In the genomic region with DNA sequence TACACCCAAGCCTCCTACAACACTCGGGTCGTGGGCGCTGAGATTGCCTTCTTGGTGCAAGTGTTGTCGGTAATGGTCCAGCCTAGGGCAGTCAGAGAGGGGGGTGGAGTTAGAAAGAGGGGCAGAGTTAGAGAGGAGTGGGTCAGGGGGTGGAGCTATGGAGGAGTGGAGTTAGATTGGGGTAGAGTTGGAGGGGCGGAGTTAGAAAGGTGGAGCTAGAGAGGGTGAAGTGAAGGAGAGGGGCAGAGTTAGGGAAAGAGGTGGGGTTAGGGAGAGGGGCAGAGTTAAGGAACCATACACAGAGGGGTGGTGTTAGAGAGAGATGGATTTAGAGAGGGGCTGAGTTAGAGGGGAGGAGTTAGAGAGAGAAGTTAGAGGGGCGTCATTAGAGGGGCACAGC, we compare ENCODE assay signal across 12 mouse cellular contexts. TPM values are rescaled to one million over a fixed set of nuclear protein-coding genes. Genes with fewer than 3 reads are reported as not detected.
A peak's percentile ranks its signal among the peaks of the same experiment; 100 is the strongest.
DNase-seq lines count a peak whose midpoint lies in the region; ATAC-seq and TF ChIP-seq lines count a peak whose summit lies in the region.
"Had no signal": no experiment of that assay in that cellular context is flagged by ENCODE, and none has a peak within 500 bp of the region (broad histone marks: within the 10 kb centered on the region; RNA-seq: fewer than 3 reads in every experiment).

No protein-coding gene starts in this region.

- no peak overlapping the region for H3K27ac ChIP-seq in heart, postnatal 0 days (ENCODE audit: low read depth)
- H3K27ac ChIP-seq in midbrain, embryonic 11.5 days (ENCODE audit: low read depth, low read length) = no peak overlapping the region
- no peak overlapping the region for H3K27ac ChIP-seq in midbrain, embryonic 10.5 days (replicated peaks)
- peak overlapping the region; percentile 50; the same call in 1 of the 2 replicates for H3K27ac ChIP-seq in forebrain, embryonic 16.5 days (ENCODE audit: low read length)
- H3K27ac ChIP-seq in midbrain, postnatal 0 days (ENCODE audit: low read depth, low read length) = no peak overlapping the region
- H3K27ac ChIP-seq: midbrain, embryonic 12.5 days had no signal

- WGBS in heart, postnatal 0 days = 20% methylated on average over 6 of the region's 6 CpGs
- WGBS in midbrain, embryonic 11.5 days = 17% methylated on average over 6 of the region's 6 CpGs
- 22% methylated on average over 6 of the region's 6 CpGs for WGBS in midbrain, embryonic 10.5 days
- WGBS in forebrain, embryonic 16.5 days = 24% methylated on average over 6 of the region's 6 CpGs
- 40% methylated on average over 6 of the region's 6 CpGs for WGBS in midbrain, postnatal 0 days

- TF ChIP-seq CTCF in heart, postnatal 0 days (IDR thresholded peaks at IDR 0.05; ENCODE audit: low read depth) = no peak
- TF ChIP-seq CTCF in midbrain, postnatal 0 days (IDR thresholded peaks at IDR 0.05) = no peak

- H3K27me3 ChIP-seq in heart, postnatal 0 days (ENCODE audit: control insufficient read depth, insufficient read depth, low read length) = no peaks in the 10 kb centered on the region
- H3K27me3 ChIP-seq in midbrain, embryonic 11.5 days (ENCODE audit: control insufficient read depth, insufficient read depth, low read length) = no peaks in the 10 kb centered on the region
- peaks cover 26% of the 10 kb centered on the region; the same call in 1 of the 2 replicates for H3K27me3 ChIP-seq in midbrain, embryonic 10.5 days (ENCODE audit: low read depth, poor library complexity, severe bottlenecking)
- H3K27me3 ChIP-seq in forebrain, embryonic 16.5 days (replicated peaks; ENCODE audit: control insufficient read depth, insufficient read depth, low read length) = no peaks in the 10 kb centered on the region
- no peaks in the 10 kb centered on the region for H3K27me3 ChIP-seq in midbrain, postnatal 0 days (ENCODE audit: insufficient read depth, low read length)

- H3K9me3 ChIP-seq in heart, postnatal 0 days (replicated peaks; ENCODE audit: control insufficient read depth, low read length) = no peaks in the 10 kb centered on the region
- H3K9me3 ChIP-seq in midbrain, embryonic 11.5 days (ENCODE audit: control insufficient read depth, low read length) = no peaks in the 10 kb centered on the region
- H3K9me3 ChIP-seq in midbrain, embryonic 10.5 days (replicated peaks) = no peaks in the 10 kb centered on the region
- H3K9me3 ChIP-seq in forebrain, embryonic 16.5 days (ENCODE audit: control insufficient read depth, low read length) = no peaks in the 10 kb centered on the region
- no peaks in the 10 kb centered on the region for H3K9me3 ChIP-seq in midbrain, postnatal 0 days (ENCODE audit: low read length)
- H3K9me3 ChIP-seq: heart, embryonic 12.5 days; midbrain, embryonic 12.5 days had no signal

- H3K36me3 ChIP-seq in heart, postnatal 0 days (replicated peaks; ENCODE audit: control insufficient read depth, insufficient read depth, low read length) = no peaks in the 10 kb centered on the region
- no peaks in the 10 kb centered on the region for H3K36me3 ChIP-seq in midbrain, embryonic 11.5 days (ENCODE audit: control insufficient read depth, insufficient read depth, low read length)
- no peaks in the 10 kb centered on the region for H3K36me3 ChIP-seq in midbrain, embryonic 10.5 days
- no peaks in the 10 kb centered on the region for H3K36me3 ChIP-seq in forebrain, embryonic 16.5 days (ENCODE audit: control insufficient read depth, insufficient read depth)
- no peaks in the 10 kb centered on the region for H3K36me3 ChIP-seq in midbrain, postnatal 0 days (ENCODE audit: insufficient read depth, low read length)
- H3K36me3 ChIP-seq: heart, embryonic 12.5 days; midbrain, embryonic 12.5 days had no signal

- H3K9ac ChIP-seq in heart, postnatal 0 days (replicated peaks; ENCODE audit: low read depth, low read length) = no peak overlapping the region
- no peak overlapping the region for H3K9ac ChIP-seq in midbrain, embryonic 11.5 days (ENCODE audit: low read length)
- no peak overlapping the region for H3K9ac ChIP-seq in forebrain, embryonic 16.5 days (replicated peaks; ENCODE audit: low read depth, low read length)
- no peak overlapping the region for H3K9ac ChIP-seq in midbrain, postnatal 0 days (replicated peaks; ENCODE audit: low read length, poor library complexity, severe bottlenecking)
- H3K9ac ChIP-seq: heart, embryonic 12.5 days; midbrain, embryonic 12.5 days had no signal

- ATAC-seq in heart, postnatal 0 days (ENCODE audit: insufficient read depth, low read depth) = peak; percentile 16; the same call in 1 of the 2 replicates
- ATAC-seq in midbrain, embryonic 11.5 days (ENCODE audit: low FRiP score) = peak; percentile 44; the same call in 1 of the 2 replicates
- ATAC-seq in forebrain, embryonic 16.5 days = peak; percentile 65
- ATAC-seq in midbrain, postnatal 0 days (ENCODE audit: low FRiP score) = peak; percentile 31; the same call in 1 of the 2 replicates

- intact Hi-C loops in heart, postnatal 25 days (cut with DNase I) = loop anchor here (5.0 kb wide), 1 partner anchor 445 kb away; no protein-coding TSS in a partner anchor

- TF ChIP-seq EP300 in heart, postnatal 0 days (IDR thresholded peaks at IDR 0.05; ENCODE audit: low read depth) = no peak

- H3K4me1 ChIP-seq in heart, postnatal 0 days (ENCODE audit: control insufficient read depth, insufficient read depth) = no peaks in the 10 kb centered on the region
- H3K4me1 ChIP-seq in midbrain, embryonic 11.5 days (ENCODE audit: control insufficient read depth, insufficient read depth, low read length) = no peaks in the 10 kb centered on the region
- H3K4me1 ChIP-seq in midbrain, embryonic 10.5 days = peaks cover 20% of the 10 kb centered on the region
- H3K4me1 ChIP-seq in forebrain, embryonic 16.5 days (replicated peaks; ENCODE audit: control insufficient read depth, insufficient read depth, low read length) = peaks cover 16% of the 10 kb centered on the region
- H3K4me1 ChIP-seq in midbrain, postnatal 0 days (ENCODE audit: insufficient read depth, low read length) = no peaks in the 10 kb centered on the region

- no peak for DNase-seq in heart, postnatal 0 days (ENCODE audit: low spot score)
- DNase-seq in heart, postnatal 25 days (ENCODE audit: low spot score) = no peak
- DNase-seq in midbrain, embryonic 11.5 days (ENCODE audit: low spot score, missing footprints) = peak; percentile 81
- no peak for DNase-seq in midbrain, embryonic 10.5 days (ENCODE audit: low spot score)
- no peak for DNase-seq in midbrain, postnatal 0 days (ENCODE audit: low spot score)
- DNase-seq in layer of hippocampus, adult 9-10 months (ENCODE audit: low spot score) = no peak
- DNase-seq in T-cell, adult 2 months (ENCODE audit: low spot score) = no peak

- H3K4me3 ChIP-seq in heart, postnatal 0 days (ENCODE audit: low read depth, low read length) = no peak overlapping the region
- H3K4me3 ChIP-seq in midbrain, embryonic 11.5 days (ENCODE audit: low read depth, low read length) = no peak overlapping the region
- H3K4me3 ChIP-seq in midbrain, embryonic 10.5 days = no peak overlapping the region
- H3K4me3 ChIP-seq in forebrain, embryonic 16.5 days (replicated peaks; ENCODE audit: low read length) = no peak overlapping the region
- H3K4me3 ChIP-seq in midbrain, postnatal 0 days (ENCODE audit: low read depth, low read length) = no peak overlapping the region
- H3K4me3 ChIP-seq: heart, embryonic 12.5 days; midbrain, embryonic 12.5 days had no signal

- no peak overlapping the region for H3K4me2 ChIP-seq in heart, postnatal 0 days (ENCODE audit: low read depth, low read length)
- H3K4me2 ChIP-seq in midbrain, embryonic 11.5 days = no peak overlapping the region
- H3K4me2 ChIP-seq in forebrain, embryonic 16.5 days (ENCODE audit: low read length) = no peak overlapping the region
- H3K4me2 ChIP-seq in midbrain, postnatal 0 days (ENCODE audit: low read depth, low read length, poor library complexity, severe bottlenecking) = no peak overlapping the region
- H3K4me2 ChIP-seq: heart, embryonic 12.5 days had no signal

RNA-seq across cellular contexts. Expression of a gene that starts 2.8 kb away (rescaled TPM):
- total RNA-seq in heart, postnatal 0 days (2014; rRNA removed; ENCODE audit: low replicate concordance) = 2.3 TPM in 1 of 2 replicates, not detected in the other
- 0.14 TPM in 1 of 2 replicates, not detected in the other for polyA plus RNA-seq in heart, postnatal 0 days (2015; fragmentation: Nextera tagmentation; extraction: Ambion mirVana)
- not detected for total RNA-seq in heart, postnatal 25 days (2021)
- not detected in 2 replicates for polyA plus RNA-seq in midbrain, embryonic 11.5 days (2014; fragmentation: Nextera tagmentation; extraction: Ambion mirVana)
- polyA plus RNA-seq in midbrain, embryonic 10.5 days (2016; fragmentation: Nextera tagmentation; extraction: Ambion mirVana) = not detected in 2 replicates
- polyA plus RNA-seq in forebrain, embryonic 16.5 days (2015; fragmentation: Nextera tagmentation; extraction: Ambion mirVana) = 0.36 and 0.57 TPM in 2 replicates
- total RNA-seq in midbrain, postnatal 0 days (2014; rRNA removed) = 0.27 TPM in 1 of 2 replicates, not detected in the other
- not detected in 2 replicates for polyA plus RNA-seq in midbrain, postnatal 0 days (2015; fragmentation: Nextera tagmentation; extraction: Ambion mirVana)
- total RNA-seq: left cerebral cortex, postnatal 25 days had no signal
- polyA plus RNA-seq: midbrain, embryonic 12.5 days; Patski had no signal

RNA-seq across cellular contexts. Expression of a gene that starts 31.9 kb away (rescaled TPM):
- total RNA-seq in heart, postnatal 0 days (2014; rRNA removed; ENCODE audit: low replicate concordance) = not detected in 2 replicates
- not detected in 2 replicates for polyA plus RNA-seq in heart, postnatal 0 days (2015; fragmentation: Nextera tagmentation; extraction: Ambion mirVana)
- total RNA-seq in heart, postnatal 25 days (2021) = not detected
- polyA plus RNA-seq in midbrain, embryonic 11.5 days (2014; fragmentation: Nextera tagmentation; extraction: Ambion mirVana) = not detected in 2 replicates
- 0.12 TPM in 1 of 2 replicates, not detected in the other for polyA plus RNA-seq in midbrain, embryonic 10.5 days (2016; fragmentation: Nextera tagmentation; extraction: Ambion mirVana)
- not detected in 2 replicates for polyA plus RNA-seq in forebrain, embryonic 16.5 days (2015; fragmentation: Nextera tagmentation; extraction: Ambion mirVana)
- total RNA-seq in midbrain, postnatal 0 days (2014; rRNA removed) = not detected in 2 replicates
- not detected in 2 replicates for polyA plus RNA-seq in midbrain, postnatal 0 days (2015; fragmentation: Nextera tagmentation; extraction: Ambion mirVana)
- polyA plus RNA-seq: heart, embryonic 12.5 days; midbrain, embryonic 12.5 days; Patski had no signal

RNA-seq across cellular contexts. Expression of a gene that starts 33.6 kb away (rescaled TPM):
- 0.23 TPM in 1 of 2 replicates, not detected in the other for total RNA-seq in heart, postnatal 0 days (2014; rRNA removed; ENCODE audit: low replicate concordance)
- 0.30 and 0.59 TPM in 2 replicates for polyA plus RNA-seq in heart, postnatal 0 days (2015; fragmentation: Nextera tagmentation; extraction: Ambion mirVana)
- total RNA-seq in heart, postnatal 25 days (2021) = not detected
- polyA plus RNA-seq in midbrain, embryonic 11.5 days (2014; fragmentation: Nextera tagmentation; extraction: Ambion mirVana) = 0.48 TPM in 1 of 2 replicates, not detected in the other
- polyA plus RNA-seq in midbrain, embryonic 10.5 days (2016; fragmentation: Nextera tagmentation; extraction: Ambion mirVana) = 0.14 and 0.22 TPM in 2 replicates
- 0.67 and 0.72 TPM in 2 replicates for polyA plus RNA-seq in forebrain, embryonic 16.5 days (2015; fragmentation: Nextera tagmentation; extraction: Ambion mirVana)
- not detected in 2 replicates for total RNA-seq in midbrain, postnatal 0 days (2014; rRNA removed)
- polyA plus RNA-seq in midbrain, postnatal 0 days (2015; fragmentation: Nextera tagmentation; extraction: Ambion mirVana) = 0.38 TPM in 1 of 2 replicates, not detected in the other
- total RNA-seq: left cerebral cortex, postnatal 25 days had no signal
- polyA plus RNA-seq: Patski had no signal
